Mouse (Mus musculus): ENCODE measurements around the gene Ffar2.

GRCm38 (mm10) chr7:30785721-30786546, 37.6 kb downstream of the Ffar2 start:
- TF ChIP-seq CTCF (IDR thresholded peaks at IDR 0.05; ENCODE audit: insufficient read depth, low read depth, low read length) (no peak), POLR2A (IDR thresholded peaks at IDR 0.05; ENCODE audit: insufficient read depth, low read depth, low read length) (no peak)
